Mouse (Mus musculus) liver, postnatal 0 days (tissue): ENCODE data around the gene Filip1. TPM values are rescaled to one million over a fixed set of nuclear protein-coding genes. Genes with fewer than 3 reads are reported as not detected.
A peak's percentile ranks its signal among the peaks of the same experiment; 100 is the strongest.

Experiments
- ATAC-seq: fragments of 200-750 bp; cut with Nextera tagmentation; 2 replicates; pipeline ENCODE4 v1.8.0; 2017; ENCODE audit warnings: mild to moderate bottlenecking, moderate library complexity
- DNase-seq: peaks from one replicate; pipeline ENCODE4 v3.0.0-alpha.2; 2016
- H3K27ac ChIP-seq: fragments of 300-500 bp; sonication (generic); 2 replicates; pipeline ENCODE4 v1.5.1; 2014; ENCODE audit warnings: antibody characterized with exemption, moderate library complexity, mild to moderate bottlenecking, low read depth
- H3K27me3 ChIP-seq: fragments of 300-500 bp; sonication (generic); 2 replicates; pipeline ENCODE4 v1.6.1; 2014; ENCODE audit warnings: low read length, control low read depth, mixed read lengths; ENCODE audit not compliant: insufficient read depth
- H3K36me3 ChIP-seq: fragments of 300-500 bp; sonication (generic); replicated peaks from 2 replicates; pipeline ENCODE4 v1.6.1; 2014; ENCODE audit warnings: mild to moderate bottlenecking, control low read depth, low read length, moderate library complexity, mixed read lengths; ENCODE audit not compliant: insufficient read depth
- H3K4me1 ChIP-seq: fragments of 300-500 bp; sonication (generic); 2 replicates; pipeline ENCODE4 v1.6.1; 2014; ENCODE audit warnings: antibody characterized with exemption, mild to moderate bottlenecking, control low read depth; ENCODE audit not compliant: insufficient read depth
- H3K4me2 ChIP-seq: fragments of 300-500 bp; sonication (generic); 2 replicates; pipeline ENCODE4 v1.6.1; 2014; ENCODE audit warnings: low read depth, mild to moderate bottlenecking, low read length, moderate library complexity, mixed read lengths
- H3K4me3 ChIP-seq: fragments of 300-500 bp; sonication (generic); 2 replicates; pipeline ENCODE4 v1.5.1; 2014; ENCODE audit warnings: low read depth, low read length
- H3K9ac ChIP-seq: fragments of 300-500 bp; sonication (generic); replicated peaks from 2 replicates; pipeline ENCODE4 v1.6.1; 2014; ENCODE audit warnings: mild to moderate bottlenecking, moderate library complexity
- H3K9me3 ChIP-seq: fragments of 300-500 bp; sonication (generic); 2 replicates; pipeline ENCODE4 v1.6.1; 2016; ENCODE audit warnings: mild to moderate bottlenecking, control low read depth, low read length, mixed read lengths
- CTCF ChIP-seq: sonication (generic); IDR thresholded peaks from 2 replicates; pipeline ENCODE4 v1.5.1; 2016; ENCODE audit warnings: antibody characterized with exemption, low read depth
- EP300 ChIP-seq: IDR thresholded peaks from 2 replicates; pipeline ENCODE4 v1.6.1; 2016; ENCODE audit warnings: antibody characterized with exemption, low read depth, mild to moderate bottlenecking
- WGBS: fragments of 180-500 bp; shearing (Covaris S2); extraction: QIAGEN DNeasy Blood & Tissue Kit; methylation state at CpG from one replicate; pipeline ENCODE4 v1.1.7; 2014; ENCODE audit not compliant: insufficient replicate concordance; 5-methylcytosine and 5-hydroxymethylcytosine counted together
- polyA plus RNA-seq: library from polyadenylated mRNA; unstranded; fragments of >200 nt; fragmentation: Nextera tagmentation; extraction: Ambion mirVana; gene quantifications from 2 replicates; pipeline ENCODE4 v1.2.1, GENCODE M21; 2015

The Filip1 gene
- polyA plus RNA-seq, 1 experiment from 2014 or later = 1.2 TPM

DNA sequence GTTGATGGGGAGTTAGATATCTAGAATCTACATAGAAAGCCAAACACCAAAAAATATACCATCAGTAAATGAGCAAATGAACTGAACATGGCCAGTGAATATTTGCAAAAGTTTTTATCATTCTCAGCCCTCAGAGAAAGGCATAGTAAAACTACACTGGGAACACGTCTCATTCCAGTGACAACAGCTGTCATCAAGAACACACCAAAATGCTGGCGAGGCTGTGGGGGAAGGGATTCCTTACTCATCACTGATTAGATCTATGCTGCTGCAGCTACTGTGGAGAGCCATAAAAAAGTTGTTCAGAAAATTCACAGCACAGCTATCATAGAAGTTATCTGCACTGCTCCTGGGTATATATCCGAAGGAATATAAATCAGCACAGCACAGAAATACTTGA is 54.3 kb downstream of the Filip1 start:
- Histone ChIP-seq H3K27me3 (no peaks in the 10 kb centered on the region), H3K27ac (no peak overlapping the region), H3K4me2 (no peak overlapping the region), H3K36me3 (no peaks in the 10 kb centered on the region), H3K9me3 (no peaks in the 10 kb centered on the region), H3K4me1 (0 out of 2 replicates have a peak, but pooled peaks cover 2% of the 10 kb centered on the region), H3K9ac (no peak overlapping the region), H3K4me3 (no peak overlapping the region)
- TF ChIP-seq EP300 (no peak), CTCF (no peak)
- no peak for ATAC-seq
- WGBS = 39% methylated on average over 3 of the region's 3 CpGs
- DNase-seq = no peak

- H3K36me3 ChIP-seq = no peaks in the 10 kb centered on the region
- no peak overlapping the region for H3K9ac ChIP-seq
- no peak overlapping the region for H3K27ac ChIP-seq
- H3K4me3 ChIP-seq = no peak overlapping the region
- H3K4me1 ChIP-seq = peaks cover 4% of the 10 kb centered on the region; the same call in 1 of the 2 replicates
- H3K4me2 ChIP-seq = no peak overlapping the region
- WGBS = 68% methylated on average over 5 of the region's 5 CpGs
- ATAC-seq (no peak), DNase-seq (no peak)
- no peaks in the 10 kb centered on the region for H3K9me3 ChIP-seq
- TF ChIP-seq EP300 (no peak), CTCF (no peak)
- H3K27me3 ChIP-seq = no peaks in the 10 kb centered on the region
Measured at GRCm38 (mm10) chr9:79954944-79955343, 57.7 kb downstream of the Filip1 start.

- no peak overlapping the region for H3K27ac ChIP-seq
- H3K4me2 ChIP-seq = no peak overlapping the region
- TF ChIP-seq EP300 = no peak
- TF ChIP-seq CTCF = no peak
- no peak overlapping the region for H3K4me3 ChIP-seq
- H3K9me3 ChIP-seq = no peaks in the 10 kb centered on the region
- WGBS = 45% methylated on average over 8 of the region's 8 CpGs
- H3K9ac ChIP-seq = no peak overlapping the region
- H3K4me1 ChIP-seq = peaks cover 4% of the 10 kb centered on the region; the same call in 1 of the 2 replicates
- DNase-seq (no peak), ATAC-seq (no peak)
- no peaks in the 10 kb centered on the region for H3K27me3 ChIP-seq
- no peaks in the 10 kb centered on the region for H3K36me3 ChIP-seq
Measured at GRCm38 (mm10) chr9:79951984-79952383, 60.7 kb downstream of the Filip1 start.

- peaks cover 4% of the 10 kb centered on the region; the same call in 1 of the 2 replicates for H3K4me1 ChIP-seq
- H3K4me3 ChIP-seq = no peak overlapping the region
- H3K4me2 ChIP-seq = no peak overlapping the region
- no peaks in the 10 kb centered on the region for H3K9me3 ChIP-seq
- no peak overlapping the region for H3K27ac ChIP-seq
- WGBS = 62% methylated on average over 5 of the region's 5 CpGs
- ATAC-seq (no peak), DNase-seq (no peak)
- H3K27me3 ChIP-seq = no peaks in the 10 kb centered on the region
- H3K36me3 ChIP-seq = no peaks in the 10 kb centered on the region
- H3K9ac ChIP-seq = no peak overlapping the region
- TF ChIP-seq EP300 (no peak), CTCF (no peak)
Measured at GRCm38 (mm10) chr9:79951339-79951738, 61.3 kb downstream of the Filip1 start.

DNA sequence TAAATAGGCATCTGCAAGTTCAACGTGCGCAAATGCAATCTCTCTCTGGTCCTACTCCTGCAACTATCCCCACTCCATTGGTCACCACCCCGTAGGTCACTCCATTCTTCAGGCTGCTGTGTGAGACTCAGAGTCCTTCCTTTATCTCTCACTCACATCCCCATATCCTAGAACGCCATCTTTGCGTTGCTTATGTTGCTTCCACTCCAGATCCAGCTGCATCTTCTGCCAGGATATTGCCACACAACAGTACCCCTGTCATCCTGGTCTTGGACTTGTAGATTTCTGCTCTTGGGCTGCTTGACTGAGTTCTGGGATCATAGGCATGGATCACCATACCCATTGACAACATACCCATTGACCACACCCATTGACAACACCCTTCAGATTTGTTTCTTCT is 62.0 kb downstream of the Filip1 start:
- WGBS = 77% methylated on average over 5 of the region's 5 CpGs
- Histone ChIP-seq H3K9me3 (no peaks in the 10 kb centered on the region), H3K4me3 (no peak overlapping the region), H3K27ac (no peak overlapping the region), H3K36me3 (no peaks in the 10 kb centered on the region), H3K9ac (no peak overlapping the region), H3K27me3 (no peaks in the 10 kb centered on the region), H3K4me1 (peaks cover 4% of the 10 kb centered on the region; the same call in 1 of the 2 replicates), H3K4me2 (no peak overlapping the region)
- no peak for TF ChIP-seq CTCF
- no peak for TF ChIP-seq EP300
- DNase-seq = no peak
- ATAC-seq = no peak

DNA sequence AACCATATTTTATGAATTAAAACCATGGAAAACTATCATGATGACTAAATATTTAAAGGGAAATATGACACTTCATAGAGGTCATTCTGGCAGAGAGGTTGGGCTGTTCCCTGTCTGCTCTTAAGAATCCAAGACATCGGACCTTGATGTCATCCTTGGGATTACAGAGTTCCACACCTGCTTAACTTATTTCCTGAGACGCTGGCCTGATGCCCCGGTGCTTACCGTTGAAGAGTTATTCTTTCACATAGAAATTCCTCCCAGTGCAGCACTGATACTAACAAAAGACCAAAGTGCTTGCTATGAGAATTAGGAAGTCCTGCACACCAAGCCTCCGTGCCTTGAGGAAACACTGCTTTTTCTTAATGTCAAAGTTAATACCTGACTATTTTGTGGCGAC is 62.6 kb downstream of the Filip1 start:
- Histone ChIP-seq H3K4me3 (no peak overlapping the region), H3K36me3 (no peaks in the 10 kb centered on the region), H3K9me3 (no peaks in the 10 kb centered on the region), H3K27ac (no peak overlapping the region), H3K27me3 (no peaks in the 10 kb centered on the region), H3K4me2 (no peak overlapping the region), H3K4me1 (peaks cover 4% of the 10 kb centered on the region; the same call in 1 of the 2 replicates), H3K9ac (no peak overlapping the region)
- 64% methylated on average over 6 of the region's 6 CpGs for WGBS
- no peak for ATAC-seq
- TF ChIP-seq CTCF (no peak), EP300 (no peak)
- no peak for DNase-seq

GRCm38 (mm10) chr9:79948376-79948775 is 64.3 kb downstream of the Filip1 start:
- Histone ChIP-seq H3K4me1 (peaks cover 4% of the 10 kb centered on the region; the same call in 1 of the 2 replicates), H3K4me2 (no peak overlapping the region), H3K4me3 (no peak overlapping the region), H3K9ac (no peak overlapping the region), H3K27me3 (no peaks in the 10 kb centered on the region), H3K27ac (no peak overlapping the region), H3K36me3 (no peaks in the 10 kb centered on the region), H3K9me3 (no peaks in the 10 kb centered on the region)
- 54% methylated on average over 2 of the region's 2 CpGs for WGBS
- DNase-seq (no peak), ATAC-seq (peak; percentile 64)
- TF ChIP-seq CTCF (no peak), EP300 (no peak)
